Mouse (Mus musculus) E14TG2a.4 (cell line): ENCODE data around the gene Smo.

Experiments
- CTCF ChIP-seq: conservative IDR thresholded peaks from 2 replicates; pipeline ENCODE4 v1.5.1; 2014; ENCODE audit warnings: low read length
- NANOG ChIP-seq: IDR thresholded peaks from 2 replicates; pipeline ENCODE4 v1.6.1; 2014; ENCODE audit warnings: borderline replicate concordance, low read length, mixed read lengths

DNA sequence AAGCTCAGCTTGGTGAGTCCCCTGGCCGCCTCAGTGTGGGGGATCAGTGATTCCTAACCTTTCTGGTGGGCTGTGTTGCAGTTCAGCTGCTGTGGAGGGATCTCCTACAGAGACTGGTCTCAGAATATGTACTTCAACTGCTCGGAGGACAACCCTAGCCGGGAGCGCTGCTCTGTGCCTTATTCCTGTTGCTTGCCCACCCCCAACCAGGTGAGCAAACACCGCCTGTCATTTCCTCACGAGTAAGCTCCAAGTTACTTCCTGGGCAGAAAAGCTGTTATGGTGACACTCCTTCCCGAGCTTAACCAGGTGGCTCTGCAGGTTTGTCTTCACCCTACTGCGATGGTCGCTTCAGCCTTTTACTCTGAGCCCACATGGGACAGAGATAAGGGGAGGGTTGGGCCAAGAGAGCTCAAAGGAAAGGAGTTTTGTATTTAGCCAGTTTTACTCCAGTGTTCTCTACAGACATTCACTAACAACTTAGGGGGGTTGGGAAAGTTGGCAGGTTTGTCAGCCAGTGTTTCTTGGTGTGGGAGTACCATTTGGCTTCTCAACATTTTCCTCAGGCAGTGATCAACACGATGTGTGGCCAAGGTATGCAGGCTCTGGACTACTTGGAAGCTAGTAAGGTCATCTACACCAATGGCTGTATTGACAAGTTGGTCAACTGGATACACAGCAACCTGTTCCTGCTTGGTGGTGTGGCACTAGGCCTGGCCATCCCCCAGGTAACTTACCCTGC is 18.5 kb upstream of the Smo start:
- no peak for TF ChIP-seq CTCF
- TF ChIP-seq NANOG: no peak
